Mouse (Mus musculus) CD8-positive naive resting alpha-beta T cell, adult 57 days (primary cell): ENCODE results near the gene Gm13103. TPM values are rescaled to one million over a fixed set of nuclear protein-coding genes. Genes with fewer than 3 reads are reported as not detected.

Experiments used
- total RNA-seq: library from RNA; stranded (reverse); gene quantifications from one replicate; pipeline ENCODE4 v1.2.4, GENCODE M21; 2023

The Gm13103 gene
- total RNA-seq, result not detected

GRCm38 (mm10) chr4:143846197-143846596 lies at the start of gene Gm13103:
TSS of gene Gm13103 (plus strand) at chr4:143846497.

GRCm38 (mm10) chr4:143815993-143816392 lies 30.3 kb upstream of the Gm13103 start, which contains the start of gene Gm13084:
TSS of gene Gm13084 (minus strand) at chr4:143816093.

GRCm38 (mm10) chr4:143900280-143900679 lies 54.0 kb downstream of the Gm13103 start, which contains the start of gene Pramef6:
TSS of gene Pramef6 (minus strand) at chr4:143900380.

Other genes starting within 250 kb of the Gm13103 start
- gene Gm13083, start 231.5 kb upstream of the Gm13103 start, total RNA-seq, result not detected
- not detected for gene Gm13088, start 189.3 kb upstream of the Gm13103 start, total RNA-seq
- gene Gm13089, start 143.8 kb upstream of the Gm13103 start, total RNA-seq, result not detected
- not detected for gene Gm13078, start 127.0 kb upstream of the Gm13103 start, total RNA-seq
- not detected for gene Gm13023, start 57.1 kb upstream of the Gm13103 start, total RNA-seq
- not detected for gene Gm13084, start 30.4 kb upstream of the Gm13103 start, total RNA-seq
- gene Pramef6, start 53.9 kb downstream of the Gm13103 start, total RNA-seq, result not detected
- gene Pramef25, start 104.5 kb downstream of the Gm13103 start, total RNA-seq, result not detected
- gene Gm13101, start 120.5 kb downstream of the Gm13103 start, total RNA-seq, result not detected
- gene Pramef17, start 147.9 kb downstream of the Gm13103 start, total RNA-seq, result not detected
- gene Pramel4, start 212.6 kb downstream of the Gm13103 start, total RNA-seq, result not detected